Mouse (Mus musculus) C2C12 (cell line): ENCODE data around the gene Lep. TPM values are rescaled to one million over a fixed set of nuclear protein-coding genes. Genes with fewer than 3 reads are reported as not detected.

Source experiments
- H3K27me3 ChIP-seq: one replicate; pipeline ENCODE4 v1.6.1; 2011; ENCODE audit not compliant: control insufficient read depth, insufficient read depth, insufficient read length
- H3K36me3 ChIP-seq: one replicate; pipeline ENCODE4 v1.6.1; 2011; ENCODE audit not compliant: control insufficient read depth, insufficient read depth
- H3K4me3 ChIP-seq: one replicate; pipeline ENCODE4 v1.5.1; 2011; ENCODE audit warnings: mild to moderate bottlenecking, control low read depth; ENCODE audit not compliant: poor library complexity, insufficient read depth, severe bottlenecking
- H3K79me2 ChIP-seq: one replicate; pipeline ENCODE4 v1.6.1; 2011; ENCODE audit not compliant: control insufficient read depth, insufficient read depth
- H3K79me3 ChIP-seq: one replicate; pipeline ENCODE4 v1.6.1; 2011; ENCODE audit warnings: low read depth, control low read depth
- H3ac ChIP-seq: one replicate; pipeline ENCODE3; 2011; ENCODE audit warnings: low read depth; ENCODE audit not compliant: control insufficient read depth, insufficient read length
- CEBPB ChIP-seq: IDR thresholded peaks from one replicate; pipeline ENCODE4 v1.6.1; 2011; ENCODE audit warnings: low read depth, mild to moderate bottlenecking, control low read depth, moderate library complexity
- CTCF ChIP-seq: IDR thresholded peaks from one replicate; pipeline ENCODE4 v1.5.1; 2011; ENCODE audit not compliant: control insufficient read depth, insufficient read depth, insufficient read length
- FOSL1 ChIP-seq: IDR thresholded peaks from one replicate; pipeline ENCODE4 v1.8.0; 2011; ENCODE audit warnings: mild to moderate bottlenecking, low read length; ENCODE audit not compliant: poor library complexity, insufficient read depth, severe bottlenecking
- MAX ChIP-seq: IDR thresholded peaks from one replicate; pipeline ENCODE4 v1.6.1; 2011; ENCODE audit warnings: mild to moderate bottlenecking, control low read depth
- MYOD1 ChIP-seq: IDR thresholded peaks from one replicate; pipeline ENCODE4 v1.6.1; 2011; ENCODE audit warnings: low read depth; ENCODE audit not compliant: control insufficient read depth, insufficient read length
- MYOG ChIP-seq: IDR thresholded peaks from one replicate; pipeline ENCODE4 v1.6.1; 2011; ENCODE audit not compliant: control insufficient read depth, insufficient read length; ENCODE audit errors: extremely low read depth
- USF1 ChIP-seq: IDR thresholded peaks from one replicate; pipeline ENCODE4 v1.6.1; 2011; ENCODE audit warnings: low read depth, mild to moderate bottlenecking, control low read depth, moderate library complexity
- polyA plus RNA-seq: library from polyadenylated mRNA; unstranded; fragments of >200 nt; fragmentation: generic; extraction: Trizol; gene quantifications from one replicate; pipeline ENCODE4 v1.2.1, GENCODE M21; 2012; ENCODE audit warnings: missing spikeins

Lep gene
- polyA plus RNA-seq, 1 experiment: not detected

DNA sequence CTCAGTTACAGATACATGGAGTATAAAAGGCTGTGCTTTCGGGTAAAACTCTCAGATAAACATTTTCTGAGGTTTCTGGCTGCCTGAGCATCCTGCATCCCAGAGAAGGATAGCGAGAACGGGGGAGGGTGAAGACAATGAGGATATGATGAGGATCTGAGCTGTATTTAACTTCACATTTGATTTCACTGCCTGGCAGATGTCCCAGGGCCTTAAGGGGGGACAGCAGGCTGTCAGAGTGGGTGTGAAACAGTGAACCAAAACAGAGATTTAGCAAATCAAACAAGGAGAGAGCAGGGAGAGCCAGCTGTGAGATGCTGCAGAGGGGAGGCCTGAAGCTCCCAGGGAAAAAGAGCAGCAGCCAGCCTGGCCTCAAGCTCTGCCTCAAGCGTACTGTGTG, 19.3 kb downstream of the Lep start:
- TF ChIP-seq FOSL1: no peak
- TF ChIP-seq MAX: no peak
- no peak for TF ChIP-seq MYOG
- TF ChIP-seq CTCF: no peak
- no peak for TF ChIP-seq USF1
- no peak for TF ChIP-seq CEBPB
- no peak for TF ChIP-seq MYOD1
- no peaks in the 10 kb centered on the region for H3K79me3 ChIP-seq
- no peaks in the 10 kb centered on the region for H3K36me3 ChIP-seq
- H3ac ChIP-seq: no peak overlapping the region
- no peaks in the 10 kb centered on the region for H3K79me2 ChIP-seq
- H3K4me3 ChIP-seq: no peak overlapping the region
- H3K27me3 ChIP-seq: peaks cover 23% of the 10 kb centered on the region

DNA sequence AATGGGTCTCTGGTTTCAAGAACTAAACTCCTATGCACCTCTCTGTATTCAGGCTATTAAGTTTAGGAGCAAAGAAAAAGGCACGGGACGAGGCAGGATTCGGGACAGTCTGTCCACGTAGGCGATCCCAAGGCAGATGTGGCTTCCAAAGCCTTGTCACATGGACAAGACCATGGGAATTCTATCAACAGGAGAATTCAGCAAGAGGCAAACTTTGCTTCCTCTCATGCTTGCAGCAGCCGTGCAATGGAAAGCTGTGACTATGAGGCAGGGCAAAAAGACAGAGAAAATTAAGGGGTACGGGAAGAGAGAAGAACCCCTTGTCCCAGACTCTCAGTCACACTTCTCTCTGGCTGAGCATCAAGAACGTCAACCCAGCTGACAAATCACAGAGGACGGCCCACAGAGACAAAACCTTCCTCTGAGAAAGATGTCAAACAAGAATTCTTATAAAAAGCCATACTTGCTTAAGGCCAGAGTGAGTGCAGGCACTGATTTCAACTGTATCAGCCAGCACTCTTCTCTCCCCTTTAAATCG, 21.9 kb downstream of the Lep start:
- no peaks in the 10 kb centered on the region for H3K79me2 ChIP-seq
- H3K4me3 ChIP-seq: no peak overlapping the region
- no peaks in the 10 kb centered on the region for H3K36me3 ChIP-seq
- no peaks in the 10 kb centered on the region for H3K79me3 ChIP-seq
- peaks cover 37% of the 10 kb centered on the region for H3K27me3 ChIP-seq
- no peak overlapping the region for H3ac ChIP-seq
- TF ChIP-seq USF1 (no peak), CTCF (no peak), CEBPB (no peak), MAX (no peak), FOSL1 (no peak), MYOG (no peak), MYOD1 (no peak)

DNA sequence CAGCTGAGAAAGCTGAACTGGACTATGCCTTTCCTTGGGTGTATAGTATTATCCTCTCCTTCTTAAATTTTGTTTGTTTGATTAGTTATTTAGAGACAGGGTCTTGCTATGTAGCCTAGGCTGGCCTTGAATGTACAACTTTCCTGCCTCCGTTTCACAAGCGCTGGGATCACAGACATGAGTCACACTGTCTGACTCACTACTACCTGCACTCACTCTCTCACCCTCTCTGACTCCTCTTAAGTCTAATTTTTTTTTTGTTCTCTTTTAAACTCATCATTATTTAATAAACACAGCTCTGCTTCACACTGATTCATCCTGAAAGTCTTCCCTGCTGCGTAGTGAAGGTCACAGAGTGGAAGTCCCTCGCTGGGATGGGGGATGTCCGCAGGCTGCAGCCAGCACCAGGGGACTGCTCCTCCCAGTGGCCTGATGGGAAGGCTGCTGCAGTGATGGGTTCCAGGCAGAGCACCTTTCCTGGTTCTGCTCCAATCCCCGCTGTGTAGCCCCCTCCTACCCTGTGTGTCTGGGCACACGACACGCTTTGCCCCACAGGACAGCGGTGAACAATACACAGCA, 22.8 kb downstream of the Lep start:
- no peaks in the 10 kb centered on the region for H3K36me3 ChIP-seq
- H3K27me3 ChIP-seq: peaks cover 32% of the 10 kb centered on the region
- H3K79me2 ChIP-seq: no peaks in the 10 kb centered on the region
- no peaks in the 10 kb centered on the region for H3K79me3 ChIP-seq
- no peak overlapping the region for H3ac ChIP-seq
- TF ChIP-seq MAX (no peak), CTCF (no peak), MYOD1 (no peak), FOSL1 (peak; percentile 2), MYOG (no peak)
- no peak overlapping the region for H3K4me3 ChIP-seq

DNA sequence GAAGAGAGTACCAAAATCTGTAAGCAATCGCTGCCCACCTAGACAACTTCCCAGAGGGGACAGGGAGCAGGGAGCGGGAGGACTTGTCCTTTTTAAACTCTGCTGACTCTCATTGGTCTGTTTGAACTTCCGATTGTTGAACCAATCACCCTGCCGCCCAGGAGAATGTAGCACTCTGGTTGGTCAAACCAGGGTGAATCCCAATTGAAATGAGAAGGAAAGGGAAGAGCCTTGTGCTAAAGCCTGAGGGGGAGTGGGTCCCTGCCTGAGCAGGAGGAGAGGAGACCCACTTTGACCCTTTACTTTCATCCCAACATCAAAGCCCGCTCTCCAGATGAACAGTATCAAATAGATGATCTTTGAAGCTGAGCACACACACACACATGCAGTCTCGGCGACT, 24.4 kb downstream of the Lep start:
- Histone ChIP-seq H3K4me3 (no peak overlapping the region), H3K79me2 (no peaks in the 10 kb centered on the region), H3K79me3 (no peaks in the 10 kb centered on the region), H3K27me3 (peaks cover 27% of the 10 kb centered on the region), H3K36me3 (no peaks in the 10 kb centered on the region), H3ac (no peak overlapping the region)
- no peak for TF ChIP-seq USF1
- no peak for TF ChIP-seq CEBPB
- TF ChIP-seq MAX: no peak
- TF ChIP-seq MYOG: no peak
- no peak for TF ChIP-seq FOSL1
- TF ChIP-seq CTCF: no peak
- TF ChIP-seq MYOD1: no peak

DNA sequence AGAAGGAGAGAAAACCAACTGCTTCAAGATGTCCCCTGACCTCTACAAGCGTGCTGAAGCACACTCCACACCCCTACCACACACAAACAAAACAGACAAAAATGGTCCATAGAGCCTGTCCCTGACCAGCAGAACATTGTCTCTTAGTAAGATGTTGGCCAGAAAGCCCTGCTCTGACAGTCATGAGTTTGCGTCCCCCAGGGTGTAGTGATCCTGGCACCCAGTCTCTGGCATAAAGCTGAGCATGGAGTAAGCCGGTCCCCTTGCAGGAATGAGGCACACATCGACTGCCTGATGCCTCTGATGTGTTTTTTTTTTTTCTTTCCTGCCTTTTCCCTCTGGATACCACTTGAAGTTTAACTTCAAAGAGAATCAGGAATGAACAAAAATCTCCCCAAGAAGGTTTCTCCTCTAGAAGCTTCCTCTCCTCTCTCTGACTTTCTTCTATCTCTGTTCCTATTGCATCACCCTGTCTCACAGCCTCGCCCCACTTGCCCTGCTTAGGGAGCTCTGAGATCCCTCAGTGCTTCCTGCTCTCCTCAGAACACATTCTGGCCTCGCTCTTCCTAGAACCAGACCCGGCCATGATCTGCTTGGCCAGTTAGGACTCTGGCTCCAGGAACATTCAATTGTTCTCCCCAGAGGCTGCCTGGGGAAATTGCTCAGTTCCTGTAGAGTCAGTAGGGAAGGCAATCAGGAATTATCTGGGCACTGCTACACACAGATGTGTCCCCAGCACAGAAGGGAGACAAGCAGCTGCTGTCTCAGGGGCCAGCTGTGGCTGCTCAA, 28.1 kb downstream of the Lep start:
- Histone ChIP-seq H3K79me3 (no peaks in the 10 kb centered on the region), H3K4me3 (no peak overlapping the region), H3ac (no peak overlapping the region), H3K27me3 (peaks cover 23% of the 10 kb centered on the region), H3K36me3 (no peaks in the 10 kb centered on the region), H3K79me2 (no peaks in the 10 kb centered on the region)
- no peak for TF ChIP-seq MYOD1
- TF ChIP-seq CEBPB: peak; percentile 21
- TF ChIP-seq USF1: no peak

DNA sequence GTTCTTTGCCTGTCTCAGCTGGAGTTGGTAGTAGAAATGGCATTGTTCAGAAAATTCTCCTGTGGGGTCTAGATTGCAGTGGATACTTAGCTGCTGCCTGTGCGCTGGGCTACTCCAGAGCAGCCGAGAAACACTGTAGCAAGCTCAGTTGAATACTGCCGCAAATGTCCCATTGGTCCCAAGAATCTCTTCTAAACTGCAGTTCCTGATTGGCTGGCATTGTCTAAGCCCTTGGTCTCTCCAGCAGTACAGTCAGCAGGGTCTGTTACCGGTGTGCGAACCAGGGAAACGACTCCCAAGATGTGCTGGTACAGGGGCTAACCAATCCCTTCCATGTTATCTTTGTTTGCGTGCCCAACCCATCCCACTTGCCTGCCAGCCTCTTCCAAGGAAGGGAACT, 32.2 kb downstream of the Lep start:
- Histone ChIP-seq H3K79me3 (no peaks in the 10 kb centered on the region), H3K4me3 (no peak overlapping the region), H3K36me3 (no peaks in the 10 kb centered on the region), H3K27me3 (peaks cover 4% of the 10 kb centered on the region), H3ac (no peak overlapping the region), H3K79me2 (no peaks in the 10 kb centered on the region)
- TF ChIP-seq CEBPB: no peak
- no peak for TF ChIP-seq USF1
- no peak for TF ChIP-seq MAX
- TF ChIP-seq MYOD1: no peak
- TF ChIP-seq MYOG: no peak
- no peak for TF ChIP-seq CTCF
